Mouse (Mus musculus): Measurements from ENCODE around the gene C1qtnf1.

C1qtnf1 gene

GRCm38 (mm10) chr11:118434093-118434492 lies 6.1 kb downstream of the C1qtnf1 start:
- no peak for DNase-seq (ENCODE audit: low spot score)

- no peak for DNase-seq (ENCODE audit: low spot score)
These were observed 8.5 kb downstream of the C1qtnf1 start for GRCm38 (mm10) chr11:118436471-118436935.

GRCm38 (mm10) chr11:118438665-118439414 lies 10.8 kb downstream of the C1qtnf1 start:
- peak; percentile 81 for DNase-seq (ENCODE audit: low spot score)

- no peak for DNase-seq (ENCODE audit: low spot score)
These were observed 14.7 kb downstream of the C1qtnf1 start for GRCm38 (mm10) chr11:118442691-118443090.

GRCm38 (mm10) chr11:118443201-118443970 lies 15.4 kb downstream of the C1qtnf1 start:
- DNase-seq (ENCODE audit: low spot score): no peak

GRCm38 (mm10) chr11:118445843-118446242 lies 17.8 kb downstream of the C1qtnf1 start:
- no peak for DNase-seq (ENCODE audit: low spot score)

- no peak for DNase-seq (ENCODE audit: low spot score)
These were observed 19.3 kb downstream of the C1qtnf1 start for GRCm38 (mm10) chr11:118447346-118447745.

- DNase-seq (ENCODE audit: low spot score): no peak
These were observed 20.4 kb downstream of the C1qtnf1 start for GRCm38 (mm10) chr11:118448385-118448784.

- no peak for DNase-seq (ENCODE audit: low spot score)
These were observed 23.2 kb downstream of the C1qtnf1 start for GRCm38 (mm10) chr11:118451211-118451610.

- no peak for DNase-seq (ENCODE audit: low spot score)
These were observed 25.0 kb downstream of the C1qtnf1 start for GRCm38 (mm10) chr11:118452955-118453354.

GRCm38 (mm10) chr11:118453886-118454671 lies 26.1 kb downstream of the C1qtnf1 start:
- DNase-seq (ENCODE audit: low spot score): no peak

- DNase-seq (ENCODE audit: low spot score): no peak
These were observed 27.8 kb downstream of the C1qtnf1 start for GRCm38 (mm10) chr11:118455788-118456187.

- peak; percentile 40 for DNase-seq (ENCODE audit: low spot score)
These were observed 28.9 kb downstream of the C1qtnf1 start for GRCm38 (mm10) chr11:118456937-118457336.

- DNase-seq (ENCODE audit: low spot score): no peak
These were observed 31.0 kb downstream of the C1qtnf1 start for GRCm38 (mm10) chr11:118459051-118459450.

GRCm38 (mm10) chr11:118459536-118459935 lies 31.5 kb downstream of the C1qtnf1 start:
- no peak for DNase-seq (ENCODE audit: low spot score)

GRCm38 (mm10) chr11:118460280-118460679 lies 32.3 kb downstream of the C1qtnf1 start:
- DNase-seq (ENCODE audit: low spot score): no peak

- no peak for DNase-seq (ENCODE audit: low spot score)
These were observed 39.5 kb downstream of the C1qtnf1 start for GRCm38 (mm10) chr11:118467441-118468035.

- DNase-seq (ENCODE audit: low spot score): no peak
These were observed 41.6 kb downstream of the C1qtnf1 start for GRCm38 (mm10) chr11:118469509-118470160.

- DNase-seq (ENCODE audit: low spot score): peak; percentile 42
These were observed 42.4 kb downstream of the C1qtnf1 start for GRCm38 (mm10) chr11:118470234-118470966.

- no peak for DNase-seq (ENCODE audit: low spot score)
These were observed 43.7 kb downstream of the C1qtnf1 start for GRCm38 (mm10) chr11:118471676-118472075.

- no peak for DNase-seq (ENCODE audit: low spot score)
These were observed 45.2 kb downstream of the C1qtnf1 start for GRCm38 (mm10) chr11:118473161-118473560.
